Mouse (Mus musculus) forebrain, embryonic 14.5 days (tissue): ENCODE results near the gene Tbca. TPM values are rescaled to one million over a fixed set of nuclear protein-coding genes. Genes with fewer than 3 reads are reported as not detected.
A peak's percentile ranks its signal among the peaks of the same experiment; 100 is the strongest.

Experiments
- ATAC-seq: fragments of 200-750 bp; cut with Nextera tagmentation; 2 replicates; pipeline ENCODE4 v1.8.0; 2017; ENCODE audit warnings: mild to moderate bottlenecking, moderate library complexity
- DNase-seq: peaks from one replicate; pipeline ENCODE4 v3.0.0-alpha.2; 2015; ENCODE audit warnings: low spot score
- H3K27ac ChIP-seq: fragments of 300-500 bp; sonication (generic); 2 replicates; pipeline ENCODE4 v1.5.1; 2014; ENCODE audit warnings: low read depth, mild to moderate bottlenecking, control low read depth, low read length, moderate library complexity
- H3K27me3 ChIP-seq: fragments of 300-500 bp; sonication (generic); replicated peaks from 2 replicates; pipeline ENCODE4 v1.6.1; 2014; ENCODE audit warnings: low read length, control low read depth, mixed read lengths; ENCODE audit not compliant: control insufficient read depth, insufficient read depth
- H3K36me3 ChIP-seq: fragments of 300-500 bp; sonication (generic); 2 replicates; pipeline ENCODE4 v1.6.1; 2014; ENCODE audit warnings: low read length, control low read depth; ENCODE audit not compliant: control insufficient read depth, insufficient read depth
- H3K4me1 ChIP-seq: fragments of 300-500 bp; sonication (generic); 2 replicates; pipeline ENCODE4 v1.6.1; 2014; ENCODE audit warnings: antibody characterized with exemption, low read length, control low read depth; ENCODE audit not compliant: control insufficient read depth, insufficient read depth
- H3K4me2 ChIP-seq: fragments of 300-500 bp; sonication (generic); 2 replicates; pipeline ENCODE4 v1.6.1; 2014; ENCODE audit warnings: mild to moderate bottlenecking, control low read depth, low read length
- H3K4me3 ChIP-seq: fragments of 300-500 bp; sonication (generic); 2 replicates; pipeline ENCODE4 v1.5.1; 2014; ENCODE audit warnings: low read depth, low read length, control low read depth
- H3K9ac ChIP-seq: fragments of 300-500 bp; sonication (generic); 2 replicates; pipeline ENCODE4 v1.6.1; 2014; ENCODE audit warnings: mild to moderate bottlenecking, low read length, control low read depth, moderate library complexity
- H3K9me3 ChIP-seq: fragments of 300-500 bp; sonication (generic); replicated peaks from 2 replicates; pipeline ENCODE4 v1.6.1; 2016; ENCODE audit warnings: low read length, control low read depth, mixed read lengths; ENCODE audit not compliant: control insufficient read depth
- WGBS: fragments of 180-500 bp; shearing (Covaris S2); extraction: QIAGEN DNeasy Blood & Tissue Kit; methylation state at CpG from one replicate; pipeline ENCODE4 v1.1.7; 2014; 5-methylcytosine and 5-hydroxymethylcytosine counted together
- polyA plus RNA-seq: library from polyadenylated mRNA; unstranded; fragments of >200 nt; fragmentation: Nextera tagmentation; extraction: Ambion mirVana; gene quantifications from 2 replicates; pipeline ENCODE4 v1.2.1, GENCODE M21; 2014

Gene Tbca
- polyA plus RNA-seq, result 291 and 302 TPM in 2 replicates

DNA sequence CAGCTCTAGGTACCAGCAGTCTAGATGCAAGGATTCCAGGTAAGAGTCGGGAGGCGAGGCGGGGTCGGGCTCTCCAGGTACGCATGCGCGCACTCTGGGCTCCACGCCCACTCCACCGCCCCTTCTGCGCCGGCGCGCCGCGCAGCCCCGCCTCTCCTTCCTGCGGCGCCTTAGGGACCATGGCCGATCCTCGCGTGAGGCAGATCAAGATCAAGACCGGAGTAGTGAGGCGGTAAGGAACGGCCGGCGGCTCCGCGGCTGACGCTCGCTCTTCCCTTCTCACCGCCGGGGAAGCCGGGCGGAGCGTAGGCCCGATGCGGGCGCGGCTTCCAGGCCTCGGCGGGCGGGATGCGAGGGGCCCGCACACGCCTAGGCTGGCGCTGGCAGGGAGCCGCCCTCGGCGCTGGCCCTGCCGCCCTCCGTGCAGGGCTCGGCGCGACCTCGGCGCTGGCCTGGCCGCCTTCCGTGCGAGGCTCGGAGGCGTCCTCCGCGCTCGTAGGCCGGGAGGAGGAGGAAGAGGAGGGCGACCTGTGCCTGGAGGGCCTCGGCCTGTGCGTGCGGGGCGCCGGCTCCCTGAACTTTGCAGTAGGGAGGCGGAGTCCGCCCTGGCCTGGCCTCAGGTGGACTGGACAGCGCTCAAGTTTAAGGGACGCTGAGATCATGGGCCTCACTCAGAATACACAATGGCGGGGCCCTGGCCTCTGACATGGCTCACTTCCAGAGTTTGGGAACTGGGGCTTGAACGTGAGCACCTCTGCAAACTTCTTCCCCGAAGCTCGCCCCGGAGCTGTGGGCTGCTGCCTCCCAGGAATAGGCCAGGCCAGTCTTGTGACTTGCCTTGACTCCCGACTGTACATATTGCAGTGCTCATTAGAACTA, at the start of gene Tbca:
Gene Tbca, plus strand, starts transcription at position 140 of the 879 bp plus-strand sequence.
- ATAC-seq, result peak; percentile 97
- WGBS, result under 1% methylated on average over 54 of the region's 81 CpGs
- Histone ChIP-seq H3K4me3 (peak within 1 kb of the TSS; percentile 90), H3K36me3 (no peaks in the 10 kb centered on the region), H3K27ac (peak within 1 kb of the TSS; percentile 80), H3K27me3 (no peaks in the 10 kb centered on the region), H3K9ac (peak within 1 kb of the TSS; percentile 93), H3K4me2 (peak within 1 kb of the TSS; percentile 68), H3K9me3 (no peaks in the 10 kb centered on the region), H3K4me1 (peaks cover 7% of the 10 kb centered on the region)
- DNase-seq, result peak; percentile 93

DNA sequence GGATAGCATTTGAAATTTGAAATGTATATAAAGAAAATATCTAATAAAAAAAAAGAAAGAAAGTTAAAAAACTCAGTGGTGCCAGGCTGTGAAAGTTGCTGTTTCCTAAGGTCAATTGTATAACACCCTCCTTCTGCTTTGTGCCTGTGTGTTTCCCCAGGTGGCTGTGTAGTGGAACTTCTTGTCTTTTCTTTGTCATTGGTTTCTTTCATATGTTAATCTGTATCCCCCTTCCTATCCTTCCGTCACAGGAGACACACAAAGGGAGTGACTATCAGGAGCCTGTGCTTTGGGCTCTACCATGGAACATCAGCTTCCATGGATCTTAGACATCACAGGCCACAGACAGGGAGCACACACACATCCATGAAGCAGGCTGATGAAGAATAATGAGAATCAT, 43.5 kb upstream of the Tbca start:
- no peaks in the 10 kb centered on the region for H3K27me3 ChIP-seq
- H3K36me3 ChIP-seq, result no peaks in the 10 kb centered on the region
- no peak overlapping the region for H3K27ac ChIP-seq
- DNase-seq, result no peak
- ATAC-seq, result no peak
- H3K4me3 ChIP-seq, result no peak overlapping the region
- H3K9ac ChIP-seq, result no peak overlapping the region
- H3K4me1 ChIP-seq, result no peaks in the 10 kb centered on the region
- H3K9me3 ChIP-seq, result no peaks in the 10 kb centered on the region
- H3K4me2 ChIP-seq, result no peak overlapping the region
- WGBS, result 3% methylated on average over 1 of the region's 1 CpGs

DNA sequence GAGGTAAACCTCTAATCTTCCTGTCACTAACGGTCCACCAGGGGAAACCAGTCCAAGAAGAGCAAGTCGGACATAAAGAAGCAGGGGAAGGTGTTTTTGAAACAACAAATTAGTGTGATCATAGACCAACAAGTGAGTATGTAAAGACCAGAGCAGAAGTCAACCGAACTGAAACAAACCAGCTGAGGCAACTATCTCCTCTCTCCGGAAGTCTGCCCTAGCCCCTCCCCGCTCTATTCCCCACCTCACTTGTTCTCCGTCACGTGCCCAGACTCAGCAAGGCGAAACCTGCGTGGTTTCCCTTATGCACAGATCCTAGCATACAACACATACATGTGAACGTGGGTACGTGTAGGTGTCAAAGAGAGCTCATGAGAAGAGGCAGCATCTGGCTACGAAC, 22.9 kb upstream of the Tbca start:
- H3K4me1 ChIP-seq, result no peaks in the 10 kb centered on the region
- WGBS, result 89% methylated on average over 12 of the region's 12 CpGs
- H3K27ac ChIP-seq, result no peak overlapping the region
- no peaks in the 10 kb centered on the region for H3K27me3 ChIP-seq
- H3K4me2 ChIP-seq, result no peak overlapping the region
- H3K9ac ChIP-seq, result no peak overlapping the region
- no peaks in the 10 kb centered on the region for H3K9me3 ChIP-seq
- ATAC-seq, result no peak
- DNase-seq, result no peak
- no peaks in the 10 kb centered on the region for H3K36me3 ChIP-seq
- H3K4me3 ChIP-seq, result no peak overlapping the region

DNA sequence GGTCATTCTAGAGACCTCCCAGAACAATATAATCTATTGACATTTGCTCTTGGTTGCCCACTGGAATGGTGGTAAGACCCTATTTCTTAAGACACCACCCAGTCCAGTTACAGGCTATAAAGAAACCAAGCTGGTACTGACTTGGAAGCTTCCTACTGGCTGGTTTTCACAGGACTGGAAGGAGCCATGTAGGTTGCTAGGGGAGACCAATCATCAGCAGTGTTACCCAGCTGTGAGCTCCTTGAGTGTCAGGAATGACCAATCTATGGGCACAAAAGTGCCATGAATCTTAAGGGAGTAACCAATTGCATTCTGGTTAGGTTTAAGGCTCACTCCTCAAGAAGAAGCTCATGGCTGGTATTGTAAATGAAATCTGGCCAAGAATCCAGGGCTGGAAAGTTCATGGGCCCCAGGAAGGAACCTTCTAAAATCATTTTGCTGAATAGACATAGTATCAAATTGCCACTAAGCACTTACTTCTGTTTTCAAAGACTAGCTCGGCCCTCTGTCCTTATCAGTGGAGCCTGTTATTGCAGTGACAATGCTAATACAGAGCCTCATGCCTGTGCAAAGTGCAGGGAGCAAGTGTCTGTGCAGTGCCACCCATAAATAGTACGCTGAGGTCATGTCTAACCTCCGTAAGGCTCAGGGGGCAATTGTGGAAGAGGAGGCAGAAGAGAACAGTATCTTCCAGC, 20.1 kb upstream of the Tbca start:
- Histone ChIP-seq H3K27me3 (no peaks in the 10 kb centered on the region), H3K27ac (no peak overlapping the region), H3K4me2 (no peak overlapping the region), H3K9ac (no peak overlapping the region), H3K4me1 (no peaks in the 10 kb centered on the region), H3K4me3 (no peak overlapping the region), H3K9me3 (no peaks in the 10 kb centered on the region), H3K36me3 (no peaks in the 10 kb centered on the region)
- ATAC-seq (no peak), DNase-seq (no peak)
- 85% methylated on average over 3 of the region's 3 CpGs for WGBS

DNA sequence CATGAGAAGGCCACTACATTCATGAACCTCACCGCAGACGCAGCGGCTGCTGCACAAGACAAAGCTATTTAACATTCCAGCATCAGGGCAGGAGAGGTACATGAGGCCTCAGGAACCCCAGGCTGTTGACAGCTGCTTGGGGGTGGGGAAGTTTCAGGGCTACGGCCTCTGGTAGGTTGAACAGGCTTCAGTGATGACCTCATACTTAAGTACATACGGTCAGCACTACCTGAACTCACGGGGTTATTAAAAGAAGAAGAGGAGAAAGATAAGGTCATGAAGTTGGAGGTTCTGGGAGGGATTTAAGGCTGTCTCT, 19.6 kb upstream of the Tbca start:
- H3K4me2 ChIP-seq, result no peak overlapping the region
- no peak overlapping the region for H3K4me3 ChIP-seq
- ATAC-seq, result no peak
- no peaks in the 10 kb centered on the region for H3K9me3 ChIP-seq
- DNase-seq, result no peak
- H3K27me3 ChIP-seq, result no peaks in the 10 kb centered on the region
- H3K4me1 ChIP-seq, result no peaks in the 10 kb centered on the region
- 78% methylated on average over 6 of the region's 6 CpGs for WGBS
- H3K27ac ChIP-seq, result no peak overlapping the region
- no peak overlapping the region for H3K9ac ChIP-seq
- H3K36me3 ChIP-seq, result no peaks in the 10 kb centered on the region

- no peak overlapping the region for H3K4me3 ChIP-seq
- ATAC-seq (no peak), DNase-seq (no peak)
- peaks cover 7% of the 10 kb centered on the region for H3K4me1 ChIP-seq
- H3K36me3 ChIP-seq, result no peaks in the 10 kb centered on the region
- H3K27ac ChIP-seq, result no peak overlapping the region
- no peak overlapping the region for H3K4me2 ChIP-seq
- no peaks in the 10 kb centered on the region for H3K9me3 ChIP-seq
- 67% methylated on average over 2 of the region's 2 CpGs for WGBS
- no peaks in the 10 kb centered on the region for H3K27me3 ChIP-seq
- no peak overlapping the region for H3K9ac ChIP-seq
Measured at GRCm38 (mm10) chr13:94786866-94787265, 1.8 kb upstream of the Tbca start.

DNA sequence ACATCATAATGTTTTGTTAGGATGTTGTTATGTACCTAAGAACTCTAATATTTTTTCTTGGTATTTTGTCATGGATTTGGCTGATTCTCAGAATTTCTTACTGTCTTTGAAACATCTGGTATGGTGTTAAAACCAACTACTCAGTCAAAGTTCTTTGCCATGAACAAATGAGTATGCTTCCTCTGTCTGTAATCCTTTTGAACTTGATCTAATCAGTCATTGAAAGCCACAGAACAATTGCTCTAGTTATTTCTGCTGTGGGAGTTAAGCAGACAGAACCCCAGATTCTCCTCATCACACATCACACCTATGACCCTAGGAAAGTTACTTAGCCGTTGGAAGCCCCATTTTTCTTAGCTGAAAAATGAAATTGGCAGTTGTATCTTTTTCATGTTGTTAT, 6.0 kb downstream of the Tbca start:
- Histone ChIP-seq H3K9me3 (no peaks in the 10 kb centered on the region), H3K4me2 (no peak overlapping the region), H3K4me1 (peaks cover 5% of the 10 kb centered on the region), H3K4me3 (no peak overlapping the region), H3K27me3 (no peaks in the 10 kb centered on the region), H3K27ac (no peak overlapping the region), H3K9ac (no peak overlapping the region), H3K36me3 (no peaks in the 10 kb centered on the region)
- DNase-seq (no peak), ATAC-seq (no peak)
- 78% methylated on average over 1 of the region's 1 CpGs for WGBS

DNA sequence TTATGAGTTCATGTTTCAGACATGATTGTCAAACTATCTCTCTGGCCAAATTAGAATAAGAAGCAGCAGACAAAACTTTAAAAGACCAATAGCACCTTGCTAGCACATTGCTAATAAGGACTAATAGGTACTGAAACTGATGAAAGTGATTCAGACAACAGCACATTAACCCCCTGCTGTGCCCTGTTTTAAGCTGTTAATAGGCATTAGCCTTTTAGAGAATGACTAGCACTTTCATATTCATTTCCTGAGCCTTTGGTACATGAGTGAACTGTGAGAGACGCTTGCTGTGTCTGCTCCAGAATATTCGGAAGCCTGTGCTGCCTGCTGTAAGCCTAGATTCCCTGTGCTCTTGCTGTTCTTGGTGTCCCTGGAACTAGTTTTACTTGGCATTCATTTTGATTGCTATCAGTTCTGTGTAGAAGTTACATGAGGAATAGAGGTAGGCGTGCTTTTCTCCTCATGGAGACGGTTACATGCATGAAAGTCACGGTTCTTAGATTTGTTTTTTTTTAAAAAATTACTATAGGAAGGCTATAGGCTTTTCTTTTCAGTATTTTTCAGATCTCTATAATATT, 14.9 kb downstream of the Tbca start:
- ATAC-seq, result no peak

More for the DNA sequence above, 14.9 kb downstream of the Tbca start:
- Histone ChIP-seq H3K9ac (no peak overlapping the region), H3K4me3 (no peak overlapping the region), H3K4me2 (no peak overlapping the region), H3K36me3 (no peaks in the 10 kb centered on the region), H3K27ac (no peak overlapping the region), H3K4me1 (peaks cover 8% of the 10 kb centered on the region; the same call in 1 of the 2 replicates), H3K9me3 (no peaks in the 10 kb centered on the region), H3K27me3 (no peaks in the 10 kb centered on the region)
- WGBS, result 58% methylated on average over 5 of the region's 5 CpGs
- peak; percentile 19 for DNase-seq
